Mouse (Mus musculus) lung, embryonic 14.5 days (tissue): ENCODE measurements at regions not wholly inside any gene's neighbourhood (a gene's known extent, or its start where the extent isn't known, plus 50 kb on each side); places are given as distances from the start of the nearest gene placed in this dataset.
A peak's percentile ranks its signal among the peaks of the same experiment; 100 is the strongest.

Experiments
- ATAC-seq: fragments of 200-750 bp; cut with Nextera tagmentation; 2 replicates; pipeline ENCODE4 v1.8.0; 2017; ENCODE audit warnings: mild to moderate bottlenecking, moderate TSS enrichment, moderate library complexity; ENCODE audit not compliant: insufficient read depth
- DNase-seq: peaks from one replicate; pipeline ENCODE4 v3.0.0-alpha.2; 2015
- H3K27ac ChIP-seq: fragments of 300-500 bp; sonication (generic); 2 replicates; pipeline ENCODE4 v1.5.1; 2014; ENCODE audit warnings: low read depth, mild to moderate bottlenecking, moderate library complexity
- H3K27me3 ChIP-seq: fragments of 300-500 bp; sonication (generic); 2 replicates; pipeline ENCODE4 v1.6.1; 2014; ENCODE audit warnings: low read length, control low read depth; ENCODE audit not compliant: insufficient read depth
- H3K36me3 ChIP-seq: fragments of 300-500 bp; sonication (generic); 2 replicates; pipeline ENCODE4 v1.6.1; 2014; ENCODE audit warnings: control low read depth; ENCODE audit not compliant: insufficient read depth
- H3K4me1 ChIP-seq: fragments of 300-500 bp; sonication (generic); 2 replicates; pipeline ENCODE4 v1.6.1; 2014; ENCODE audit warnings: antibody characterized with exemption, control low read depth; ENCODE audit not compliant: insufficient read depth
- H3K4me2 ChIP-seq: fragments of 300-500 bp; sonication (generic); 2 replicates; pipeline ENCODE4 v1.6.1; 2014; ENCODE audit warnings: mild to moderate bottlenecking
- H3K4me3 ChIP-seq: fragments of 300-500 bp; sonication (generic); 2 replicates; pipeline ENCODE4 v1.5.1; 2014; ENCODE audit warnings: low read depth, low read length
- H3K9ac ChIP-seq: fragments of 300-500 bp; sonication (generic); 2 replicates; pipeline ENCODE4 v1.6.1; 2014
- H3K9me3 ChIP-seq: fragments of 300-500 bp; sonication (generic); 2 replicates; pipeline ENCODE4 v1.6.1; 2016; ENCODE audit warnings: low read depth, low read length, control low read depth
- CTCF ChIP-seq: IDR thresholded peaks from 2 replicates; pipeline ENCODE4 v1.5.1; 2016; ENCODE audit warnings: antibody characterized with exemption, low read depth
- WGBS: fragments of 180-500 bp; shearing (Covaris S2); extraction: QIAGEN DNeasy Blood & Tissue Kit; methylation state at CpG from one replicate; pipeline ENCODE4 v1.1.7; 2014; 5-methylcytosine and 5-hydroxymethylcytosine counted together

DNA sequence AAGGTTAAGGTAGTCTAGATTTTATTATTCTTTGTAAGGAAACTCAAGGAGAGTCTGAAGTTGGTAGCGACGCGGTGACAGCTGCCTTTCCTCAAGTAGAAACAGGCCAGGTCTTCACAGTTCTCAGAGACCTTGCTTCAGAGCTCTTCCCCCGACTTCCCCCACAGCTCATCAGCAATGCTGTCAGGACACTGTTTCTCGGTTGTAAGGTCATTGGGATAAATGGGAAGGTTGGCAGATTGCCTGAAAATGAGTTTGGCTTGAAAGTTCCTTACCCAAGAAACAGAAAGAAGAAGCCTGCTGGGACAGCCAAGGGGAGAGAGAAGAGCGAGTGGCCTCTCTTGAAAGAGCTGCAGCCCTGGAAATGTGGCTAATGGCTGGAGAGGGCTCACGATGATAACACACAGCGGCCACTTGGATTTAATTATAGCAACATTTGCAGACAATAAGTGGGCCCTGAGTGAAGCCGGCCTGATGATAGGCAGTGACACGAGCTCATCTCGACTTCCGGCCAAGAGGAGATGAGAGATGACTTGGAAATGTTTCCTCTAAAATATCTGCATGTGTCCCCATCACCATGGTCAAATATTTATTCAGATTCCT is 150.3 kb downstream of the Tmem38b start:
- Histone ChIP-seq H3K27me3 (no peaks in the 10 kb centered on the region), H3K27ac (peak overlapping the region; percentile 42; the same call in 1 of the 2 replicates), H3K9ac (no peak overlapping the region), H3K9me3 (no peaks in the 10 kb centered on the region), H3K4me2 (peak overlapping the region; percentile 25), H3K36me3 (no peaks in the 10 kb centered on the region), H3K4me3 (no peak overlapping the region), H3K4me1 (no peaks in the 10 kb centered on the region; the same call in 1 of the 2 replicates)
- DNase-seq (peak; percentile 97), ATAC-seq (peak; percentile 90)
- TF ChIP-seq CTCF, result no peak
- 27% methylated on average over 12 of the region's 12 CpGs for WGBS

DNA sequence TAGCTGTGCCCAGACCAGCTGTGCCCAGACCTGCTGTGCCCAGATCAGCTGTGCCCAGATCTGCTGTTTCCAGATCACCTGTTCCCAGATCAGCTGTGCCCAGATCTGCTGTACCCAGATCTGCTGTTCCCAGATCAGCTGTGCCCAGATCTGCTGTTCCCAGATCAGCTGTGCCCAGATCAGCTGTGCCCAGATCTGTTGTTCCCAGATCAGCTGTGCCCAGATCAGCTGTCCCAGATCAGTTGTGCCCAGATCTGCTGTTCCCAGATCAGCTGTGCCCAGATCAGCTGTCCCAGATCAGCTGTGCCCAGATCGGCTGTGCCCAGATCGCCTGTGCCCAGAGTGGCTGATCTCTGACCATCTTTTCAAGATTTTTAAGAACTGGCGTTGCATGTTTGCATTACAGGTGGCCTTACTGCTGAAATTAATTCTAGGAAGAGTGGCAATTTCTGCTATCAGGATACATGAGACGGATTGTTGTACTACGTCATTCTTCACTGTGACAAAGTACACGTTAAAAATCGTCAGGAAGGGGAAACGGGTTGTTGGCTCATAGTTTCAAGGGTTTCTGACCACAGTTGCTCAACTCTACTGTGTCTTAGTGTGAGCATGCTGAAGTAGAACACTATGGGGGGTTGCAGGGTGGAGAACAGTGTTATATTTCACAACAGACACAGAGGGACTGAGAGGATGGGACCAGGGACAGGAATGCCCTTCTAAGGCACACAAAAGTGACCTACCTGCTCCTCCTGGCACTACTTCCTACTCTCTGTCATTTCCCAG is 160.9 kb downstream of the Tmem38b start:
- TF ChIP-seq CTCF, result no peak
- Histone ChIP-seq H3K9me3 (no peaks in the 10 kb centered on the region), H3K36me3 (no peaks in the 10 kb centered on the region), H3K4me3 (no peak overlapping the region), H3K4me2 (no peak overlapping the region), H3K27me3 (no peaks in the 10 kb centered on the region), H3K27ac (no peak overlapping the region), H3K4me1 (no peaks in the 10 kb centered on the region), H3K9ac (no peak overlapping the region)
- WGBS, result 48% methylated on average over 8 of the region's 8 CpGs
- no peak for ATAC-seq
- no peak for DNase-seq

DNA sequence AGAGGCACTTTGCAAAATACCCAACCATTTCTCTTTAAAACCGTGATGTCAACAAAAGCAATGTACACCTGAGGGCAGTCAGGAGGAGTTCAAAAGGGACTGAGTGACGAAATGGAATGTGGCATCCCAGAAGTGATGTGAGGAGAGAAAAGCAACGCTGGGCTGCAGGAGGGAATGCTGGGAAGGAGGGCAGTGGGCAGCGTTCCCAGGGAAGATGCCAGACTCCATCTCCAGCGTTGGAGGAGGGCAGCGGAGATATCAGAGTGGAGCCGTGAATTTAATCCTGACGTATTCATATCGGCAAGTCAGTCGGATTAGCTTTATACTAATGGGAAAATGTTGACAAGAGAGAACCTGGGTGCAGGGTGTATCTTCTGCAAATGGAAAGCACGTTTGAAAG is 161.7 kb downstream of the Tmem38b start:
- H3K27me3 ChIP-seq, result no peaks in the 10 kb centered on the region
- no peaks in the 10 kb centered on the region for H3K9me3 ChIP-seq
- WGBS, result 72% methylated on average over 11 of the region's 11 CpGs
- no peak overlapping the region for H3K4me3 ChIP-seq
- ATAC-seq, result no peak
- H3K4me2 ChIP-seq, result no peak overlapping the region
- no peak for DNase-seq
- H3K36me3 ChIP-seq, result no peaks in the 10 kb centered on the region
- no peak overlapping the region for H3K9ac ChIP-seq
- no peaks in the 10 kb centered on the region for H3K4me1 ChIP-seq
- H3K27ac ChIP-seq, result no peak overlapping the region
- no peak for TF ChIP-seq CTCF

DNA sequence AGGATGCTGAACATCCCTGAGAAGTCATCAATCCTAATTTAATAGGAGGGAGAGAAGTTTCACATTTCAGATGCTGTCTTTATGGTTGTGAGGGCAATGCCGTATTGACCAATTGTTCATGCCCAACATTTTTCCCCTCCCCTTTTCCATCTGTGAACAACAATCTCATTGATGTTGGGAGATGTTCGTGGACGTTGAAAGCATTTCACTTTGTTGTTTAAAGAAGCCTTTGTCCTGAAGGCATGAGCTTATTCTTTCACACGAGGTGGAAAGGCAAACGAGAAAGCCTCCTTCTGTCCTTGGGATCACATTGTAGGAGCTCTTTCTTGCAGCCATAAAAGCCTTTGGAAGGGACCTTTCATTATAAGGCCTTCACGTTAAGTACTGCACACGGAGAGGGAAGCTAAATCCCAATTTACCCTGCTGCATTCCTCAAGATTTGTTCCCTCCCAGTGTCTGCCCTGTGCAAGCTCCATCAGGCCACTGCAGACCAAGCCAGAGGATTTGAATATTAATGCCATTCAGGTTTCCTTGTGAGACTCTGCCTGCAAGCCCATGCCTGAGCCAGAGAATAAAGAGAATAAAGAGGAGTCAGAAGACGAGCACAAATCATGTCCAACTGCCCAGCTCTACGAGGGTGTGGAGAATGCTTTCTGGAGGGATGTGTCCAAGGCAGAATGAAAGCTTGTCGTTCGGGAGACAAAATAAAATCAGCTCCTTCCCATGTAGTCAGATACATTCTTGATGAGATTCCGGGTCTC is 195.4 kb downstream of the Tmem38b start:
- no peak for ATAC-seq

DNA sequence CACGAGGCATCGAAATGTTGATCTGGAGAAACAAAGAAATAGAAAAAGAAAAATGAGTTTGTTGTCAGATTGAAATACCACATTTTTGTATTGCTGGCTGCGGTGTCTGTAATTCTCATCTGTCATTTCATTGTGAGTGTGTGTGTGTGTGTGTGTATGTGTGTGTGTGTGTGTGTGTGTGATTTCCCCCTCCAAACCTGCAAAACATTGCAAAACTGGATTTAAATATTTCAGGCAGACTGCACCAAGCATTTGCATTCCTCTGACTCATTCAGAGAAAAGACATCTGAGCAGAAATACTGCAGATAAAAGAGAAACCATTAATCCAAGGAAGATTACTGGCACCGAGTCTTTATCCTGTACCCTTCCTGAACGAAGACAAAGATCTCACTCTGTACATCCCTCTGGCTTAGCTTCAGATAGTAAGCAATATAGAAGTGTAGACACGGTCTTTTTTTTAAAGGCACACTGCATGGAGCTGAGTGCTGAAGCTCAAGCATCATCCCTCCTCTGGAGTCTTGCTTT is 196.1 kb downstream of the Tmem38b start:
- Histone ChIP-seq H3K36me3 (no peaks in the 10 kb centered on the region), H3K4me3 (no peak overlapping the region), H3K4me1 (no peaks in the 10 kb centered on the region), H3K27ac (no peak overlapping the region), H3K9me3 (no peaks in the 10 kb centered on the region), H3K4me2 (no peak overlapping the region), H3K27me3 (no peaks in the 10 kb centered on the region), H3K9ac (no peak overlapping the region)
- DNase-seq (no peak), ATAC-seq (no peak)
- WGBS, result 43% methylated on average over 6 of the region's 6 CpGs
- TF ChIP-seq CTCF, result no peak

More for the DNA sequence above, 195.4 kb downstream of the Tmem38b start:
- Histone ChIP-seq H3K4me3 (no peak overlapping the region), H3K4me1 (no peaks in the 10 kb centered on the region), H3K9ac (no peak overlapping the region), H3K4me2 (no peak overlapping the region), H3K27ac (no peak overlapping the region), H3K36me3 (no peaks in the 10 kb centered on the region), H3K27me3 (no peaks in the 10 kb centered on the region), H3K9me3 (no peaks in the 10 kb centered on the region)
- DNase-seq, result peak; percentile 33
- no peak for TF ChIP-seq CTCF
- WGBS, result 39% methylated on average over 12 of the region's 12 CpGs

DNA sequence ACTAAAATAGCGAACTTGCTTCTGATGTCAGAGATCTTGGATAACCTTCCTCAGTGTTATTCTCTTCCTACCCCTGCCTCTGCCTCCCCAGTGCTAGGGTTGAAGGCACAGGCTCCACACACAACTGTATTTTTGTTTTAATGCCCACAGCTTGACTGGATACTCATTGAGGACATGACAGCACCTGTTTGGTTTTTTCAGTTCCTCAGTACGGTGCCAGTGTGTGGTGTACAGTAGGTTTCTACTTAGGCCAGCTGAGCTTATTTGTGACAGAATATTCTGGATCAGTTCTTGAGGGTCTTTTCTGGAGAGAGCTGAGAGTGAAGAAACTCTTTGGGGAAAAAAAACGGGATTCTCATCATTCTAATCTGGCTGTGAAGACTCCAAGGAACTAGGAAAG is 201.1 kb downstream of the Tmem38b start:
- ATAC-seq (no peak), DNase-seq (no peak)
- Histone ChIP-seq H3K9me3 (no peaks in the 10 kb centered on the region), H3K4me2 (no peak overlapping the region), H3K36me3 (no peaks in the 10 kb centered on the region), H3K4me3 (no peak overlapping the region), H3K4me1 (no peaks in the 10 kb centered on the region), H3K27me3 (no peaks in the 10 kb centered on the region), H3K27ac (no peak overlapping the region), H3K9ac (no peak overlapping the region)
- TF ChIP-seq CTCF, result no peak
- WGBS, result 68% methylated on average over 3 of the region's 3 CpGs
